ENCODE assay signal across 8 mouse cellular contexts in genomic region chr11:102096887-102097391, GRCm38 (mm10). TPM values are rescaled to one million over a fixed set of nuclear protein-coding genes. Genes with fewer than 3 reads are reported as not detected.
DNase-seq lines count a peak whose midpoint lies in the region; TF ChIP-seq lines count a peak whose summit lies in the region.

No protein-coding gene starts in this region.

- 0 out of 2 replicates have a peak, but pooled peaks cover 3% of the 10 kb centered on the region for H3K4me1 ChIP-seq in liver, adult 2 months (ENCODE audit: control insufficient read depth, insufficient read depth, low read length)

- 2% methylated on average over 18 of the region's 18 CpGs for WGBS in liver, adult 2 months

- no peaks in the 10 kb centered on the region for H3K27me3 ChIP-seq in liver, adult 2 months (ENCODE audit: control insufficient read depth, insufficient read depth, low read length)

- DNase-seq in spleen, adult 12 weeks (ENCODE audit: low spot score) = peak; percentile 59
- no peak for DNase-seq in spleen, adult 18-20 months
- peak; percentile 93 for DNase-seq in embryo, embryonic 10.5 days (ENCODE audit: low spot score)
- DNase-seq in gastrocnemius, postnatal 14 days = peak; percentile 72
- DNase-seq in kidney, adult 18-20 months = peak; percentile 69
- DNase-seq in liver, adult 2 months (ENCODE audit: extremely low read depth, low read depth, low spot score) = peak; percentile 64
- peak; percentile 89 for DNase-seq in neural tube, embryonic 10.5 days (ENCODE audit: extremely low spot score, low spot score)
- peak; percentile 72 for DNase-seq in telencephalon, adult 2 months (ENCODE audit: low read depth, low spot score)

- H3K27ac ChIP-seq in liver, adult 2 months (replicated peaks; ENCODE audit: insufficient read depth, low read depth, low read length) = no peak overlapping the region

- intact Hi-C loops in gastrocnemius, postnatal 14 days (cut with DNase I; ENCODE audit: low total_unique reads) = no loop called here

- TF ChIP-seq CTCF in liver, adult 2 months (IDR thresholded peaks at IDR 0.05; ENCODE audit: low read depth, low read length) = peak; percentile 70

- H3K4me3 ChIP-seq in liver, adult 2 months (ENCODE audit: insufficient read depth, low read depth, low read length) = no peak overlapping the region

- H3K9ac ChIP-seq in liver, adult 2 months (ENCODE audit: low read depth, low read length) = no peak overlapping the region

- TF ChIP-seq POLR2A in liver, adult 2 months (IDR thresholded peaks at IDR 0.05; ENCODE audit: extremely low read depth, insufficient read depth, low read length) = no peak

- H3K79me2 ChIP-seq in liver, adult 2 months (ENCODE audit: control insufficient read depth, insufficient read depth, low read length) = no peaks in the 10 kb centered on the region

- H3K36me3 ChIP-seq in liver, adult 2 months (ENCODE audit: control insufficient read depth, insufficient read depth, low read length) = no peaks in the 10 kb centered on the region

RNA-seq across cellular contexts. Expression of gene Ppy, which starts 4.2 kb away (rescaled TPM):
- not detected for total RNA-seq in gastrocnemius, postnatal 14 days (2021)
- total RNA-seq in liver, adult 2 months (2014; rRNA removed) = not detected in 2 replicates
- not detected in 2 replicates for polyA plus RNA-seq in liver, adult 2 months (2012; rRNA removed)

RNA-seq across cellular contexts. Expression of gene Mpp2, which starts 8.6 kb away (rescaled TPM):
- 1 to 10 TPM in 1 of 2 experiments, under 1 TPM in 1; 0.92 to 1.6 TPM for total RNA-seq in gastrocnemius, postnatal 14 days (2021)
- under 0.01 and 0.20 TPM in 2 replicates for total RNA-seq in liver, adult 2 months (2014; rRNA removed)
- polyA plus RNA-seq in liver, adult 2 months (2012; rRNA removed) = 0.20 and 0.22 TPM in 2 replicates

RNA-seq across cellular contexts. Expression of gene Pyy, which starts 10.7 kb away (rescaled TPM):
- not detected for total RNA-seq in gastrocnemius, postnatal 14 days (2021)
- not detected in 2 replicates for total RNA-seq in liver, adult 2 months (2014; rRNA removed)
- 0.35 TPM in 1 of 2 replicates, not detected in the other for polyA plus RNA-seq in liver, adult 2 months (2012; rRNA removed)

RNA-seq across cellular contexts. Expression of gene Nags, which starts 48.4 kb away (rescaled TPM):
- not detected for total RNA-seq in gastrocnemius, postnatal 14 days (2021)
- total RNA-seq in liver, adult 2 months (2014; rRNA removed) = 58.6 and 81.5 TPM in 2 replicates
- 135 and 155 TPM in 2 replicates for polyA plus RNA-seq in liver, adult 2 months (2012; rRNA removed)

RNA-seq across cellular contexts. Expression of gene Cd300lg, which starts 55.6 kb away (rescaled TPM):
- total RNA-seq in gastrocnemius, postnatal 14 days (2021) = 10 to 100 TPM; 20.2 to 28.6 TPM
- total RNA-seq in liver, adult 2 months (2014; rRNA removed) = 8.4 and 11.1 TPM in 2 replicates
- 12.2 and 13.3 TPM in 2 replicates for polyA plus RNA-seq in liver, adult 2 months (2012; rRNA removed)

Comparison
In these comparisons a context has a peak if more than half of its experiments do, and no peak if none do; other contexts are left out.
1. DNase-seq: peak in spleen, adult 12 weeks (single experiment), embryo, embryonic 10.5 days (single experiment), gastrocnemius, postnatal 14 days (single experiment), kidney, adult 18-20 months (single experiment), liver, adult 2 months (single experiment), neural tube, embryonic 10.5 days (single experiment) and telencephalon, adult 2 months (single experiment); none in spleen, adult 18-20 months (0 of 2).